Mouse (Mus musculus) intestine, embryonic 15.5 days (tissue): ENCODE measurements around the gene Olfr56. TPM values are rescaled to one million over a fixed set of nuclear protein-coding genes. Genes with fewer than 3 reads are reported as not detected.
"Not testable (repeated sequence)": the region's sequence is repeated elsewhere in the genome, so short reads cannot be mapped to it uniquely, and the experiment has no call there.

Experiments used
- ATAC-seq: fragments of 200-750 bp; cut with Nextera tagmentation; 2 replicates; pipeline ENCODE4 v1.8.0; 2017; ENCODE audit warnings: moderate TSS enrichment, moderate library complexity
- H3K27ac ChIP-seq: fragments of 300-500 bp; sonication (generic); 2 replicates; pipeline ENCODE4 v1.5.1; 2015; ENCODE audit warnings: mild to moderate bottlenecking, inconsistent platforms
- H3K27me3 ChIP-seq: fragments of 300-500 bp; sonication (generic); replicated peaks from 2 replicates; pipeline ENCODE4 v1.6.1; 2015; ENCODE audit warnings: inconsistent platforms
- H3K36me3 ChIP-seq: fragments of 300-500 bp; sonication (generic); 2 replicates; pipeline ENCODE4 v1.6.1; 2015; ENCODE audit warnings: inconsistent platforms
- H3K4me1 ChIP-seq: fragments of 300-500 bp; sonication (generic); replicated peaks from 2 replicates; pipeline ENCODE4 v1.6.1; 2015; ENCODE audit warnings: inconsistent platforms
- H3K4me2 ChIP-seq: fragments of 300-500 bp; sonication (generic); replicated peaks from 2 replicates; pipeline ENCODE4 v1.6.1; 2015; ENCODE audit warnings: mild to moderate bottlenecking, inconsistent platforms
- H3K4me3 ChIP-seq: fragments of 300-500 bp; sonication (generic); replicated peaks from 2 replicates; pipeline ENCODE4 v1.5.1; 2015; ENCODE audit warnings: inconsistent platforms
- H3K9ac ChIP-seq: fragments of 300-500 bp; sonication (generic); 2 replicates; pipeline ENCODE4 v1.6.1; 2015; ENCODE audit warnings: inconsistent platforms
- H3K9me3 ChIP-seq: fragments of 300-500 bp; sonication (generic); 2 replicates; pipeline ENCODE4 v1.6.1; 2016; ENCODE audit warnings: inconsistent platforms
- WGBS: fragments of 180-500 bp; shearing (Covaris S2); methylation state at CpG from one replicate; pipeline ENCODE4 v1.1.7; 2015; 5-methylcytosine and 5-hydroxymethylcytosine counted together
- polyA plus RNA-seq: library from polyadenylated mRNA; unstranded; fragments of >200 nt; fragmentation: Nextera tagmentation; extraction: Ambion mirVana; gene quantifications from 2 replicates; pipeline ENCODE4 v1.2.1, GENCODE M21; 2015

Olfr56 gene
- polyA plus RNA-seq, 1 experiment from 2014 or later: not detected

- not testable (repeated sequence) for H3K27me3 ChIP-seq, H3K36me3 ChIP-seq, H3K4me2 ChIP-seq, H3K4me1 ChIP-seq, ATAC-seq, H3K9me3 ChIP-seq, H3K27ac ChIP-seq, H3K9ac ChIP-seq, H3K4me3 ChIP-seq
- WGBS: 35% methylated on average over 10 of the region's 10 CpGs
Measured at GRCm38 (mm10) chr11:48993296-48993695, 14.6 kb downstream of the Olfr56 start.

GRCm38 (mm10) chr11:48994018-48994417 lies 15.3 kb downstream of the Olfr56 start, which contains the start of gene Tgtp1:
Tgtp1 (minus strand) TSS chr11:48994172.
- not testable (repeated sequence) for H3K27me3 ChIP-seq, H3K4me1 ChIP-seq, H3K9ac ChIP-seq, H3K4me2 ChIP-seq, ATAC-seq, H3K4me3 ChIP-seq, H3K36me3 ChIP-seq, H3K9me3 ChIP-seq, H3K27ac ChIP-seq
- WGBS: 39% methylated on average over 2 of the region's 2 CpGs

GRCm38 (mm10) chr11:49000411-49000810 lies 21.7 kb downstream of the Olfr56 start:
- not testable (repeated sequence) for H3K9ac ChIP-seq, H3K36me3 ChIP-seq, H3K4me3 ChIP-seq, ATAC-seq, H3K4me2 ChIP-seq, H3K4me1 ChIP-seq, H3K27me3 ChIP-seq, H3K27ac ChIP-seq, H3K9me3 ChIP-seq
- WGBS: 66% methylated on average over 1 of the region's 1 CpGs

- not testable (repeated sequence) for H3K9ac ChIP-seq, H3K27ac ChIP-seq, H3K36me3 ChIP-seq, H3K4me1 ChIP-seq, H3K27me3 ChIP-seq, H3K4me2 ChIP-seq, ATAC-seq, H3K4me3 ChIP-seq, H3K9me3 ChIP-seq
- 54% methylated on average over 2 of the region's 2 CpGs for WGBS
Measured at GRCm38 (mm10) chr11:49006317-49006716, 27.6 kb downstream of the Olfr56 start.

- not testable (repeated sequence) for H3K9me3 ChIP-seq, H3K36me3 ChIP-seq, H3K27me3 ChIP-seq, H3K4me1 ChIP-seq, H3K4me2 ChIP-seq, ATAC-seq, H3K9ac ChIP-seq, H3K27ac ChIP-seq, H3K4me3 ChIP-seq
- WGBS: 38% methylated on average over 1 of the region's 1 CpGs
Measured at GRCm38 (mm10) chr11:49006785-49007184, 28.1 kb downstream of the Olfr56 start.

- not testable (repeated sequence) for H3K27ac ChIP-seq, H3K4me3 ChIP-seq, ATAC-seq, H3K4me1 ChIP-seq, H3K36me3 ChIP-seq, H3K4me2 ChIP-seq, H3K9me3 ChIP-seq, H3K9ac ChIP-seq, H3K27me3 ChIP-seq
Measured at GRCm38 (mm10) chr11:49012074-49012473, 33.4 kb downstream of the Olfr56 start.

- not testable (repeated sequence) for H3K4me3 ChIP-seq, H3K9me3 ChIP-seq, H3K36me3 ChIP-seq, H3K4me2 ChIP-seq, H3K27ac ChIP-seq, ATAC-seq, H3K27me3 ChIP-seq, H3K4me1 ChIP-seq, H3K9ac ChIP-seq
Measured at GRCm38 (mm10) chr11:49050064-49050463, 71.4 kb downstream of the Olfr56 start.

GRCm38 (mm10) chr11:49051093-49051891 lies 72.6 kb downstream of the Olfr56 start, which contains the start of gene 9930111J21Rik2:
9930111J21Rik2 (minus strand) TSS chr11:49051242.
- H3K36me3 ChIP-seq, H3K4me1 ChIP-seq, H3K4me3 ChIP-seq, H3K9ac ChIP-seq, ATAC-seq, H3K27me3 ChIP-seq, H3K9me3 ChIP-seq, H3K4me2 ChIP-seq, H3K27ac ChIP-seq: not testable (repeated sequence)
- WGBS: 69% methylated on average over 1 of the region's 6 CpGs

- not testable (repeated sequence) for H3K4me3 ChIP-seq, ATAC-seq, H3K4me1 ChIP-seq, H3K27ac ChIP-seq, H3K36me3 ChIP-seq, H3K9me3 ChIP-seq, H3K9ac ChIP-seq, H3K27me3 ChIP-seq, H3K4me2 ChIP-seq
- no CpG with 5 or more reads among the region's 5 CpGs for WGBS
Measured at GRCm38 (mm10) chr11:49051894-49052293, 73.2 kb downstream of the Olfr56 start.

- not testable (repeated sequence) for H3K9ac ChIP-seq, ATAC-seq, H3K27me3 ChIP-seq, H3K4me3 ChIP-seq, H3K4me1 ChIP-seq, H3K9me3 ChIP-seq, H3K27ac ChIP-seq, H3K36me3 ChIP-seq, H3K4me2 ChIP-seq
- 67% methylated on average over 2 of the region's 3 CpGs for WGBS
Measured at GRCm38 (mm10) chr11:49060061-49060460, 81.4 kb downstream of the Olfr56 start.

GRCm38 (mm10) chr11:49061865-49062264 lies 83.2 kb downstream of the Olfr56 start:
- WGBS: 61% methylated on average over 2 of the region's 2 CpGs
- not testable (repeated sequence) for H3K4me1 ChIP-seq, H3K27ac ChIP-seq, H3K27me3 ChIP-seq, H3K4me3 ChIP-seq, H3K9me3 ChIP-seq, H3K36me3 ChIP-seq, H3K4me2 ChIP-seq, ATAC-seq, H3K9ac ChIP-seq

GRCm38 (mm10) chr11:49063713-49064469 lies 85.2 kb downstream of the Olfr56 start, which contains the start of gene Tgtp2:
Tgtp2 (minus strand) TSS chr11:49064206.
- H3K9me3 ChIP-seq, H3K4me1 ChIP-seq, H3K4me2 ChIP-seq, H3K4me3 ChIP-seq, H3K27ac ChIP-seq, H3K36me3 ChIP-seq, ATAC-seq, H3K27me3 ChIP-seq, H3K9ac ChIP-seq: not testable (repeated sequence)
- 72% methylated on average over 5 of the region's 5 CpGs for WGBS

- no peak overlapping the region for H3K27ac ChIP-seq
- H3K4me1 ChIP-seq: no peaks in the 10 kb centered on the region
- WGBS: 90% methylated on average over 1 of the region's 1 CpGs
- no peaks in the 10 kb centered on the region for H3K9me3 ChIP-seq
- no peak for ATAC-seq
- H3K9ac ChIP-seq: no peak overlapping the region
- H3K27me3 ChIP-seq: no peaks in the 10 kb centered on the region
- H3K4me2 ChIP-seq: no peak overlapping the region
- no peaks in the 10 kb centered on the region for H3K36me3 ChIP-seq
- no peak overlapping the region for H3K4me3 ChIP-seq
Measured at GRCm38 (mm10) chr11:49068358-49068757, 89.7 kb downstream of the Olfr56 start.
